Mouse (Mus musculus) intestine, embryonic 16.5 days (tissue): ENCODE results near the gene Mrps6. TPM values are rescaled to one million over a fixed set of nuclear protein-coding genes. Genes with fewer than 3 reads are reported as not detected.

Source experiments
- ATAC-seq: fragments of 200-750 bp; cut with Nextera tagmentation; 2 replicates; pipeline ENCODE4 v1.8.0; 2017; ENCODE audit warnings: moderate TSS enrichment, moderate library complexity
- H3K27ac ChIP-seq: fragments of 300-500 bp; sonication (generic); 2 replicates; pipeline ENCODE4 v1.5.1; 2014; ENCODE audit warnings: mild to moderate bottlenecking, low read length
- H3K27me3 ChIP-seq: fragments of 300-500 bp; sonication (generic); replicated peaks from 2 replicates; pipeline ENCODE4 v1.6.1; 2014; ENCODE audit warnings: low read length, control low read depth, mixed read lengths; ENCODE audit not compliant: control insufficient read depth, insufficient read depth
- H3K36me3 ChIP-seq: fragments of 300-500 bp; sonication (generic); 2 replicates; pipeline ENCODE4 v1.6.1; 2014; ENCODE audit warnings: low read length, control low read depth; ENCODE audit not compliant: control insufficient read depth, insufficient read depth
- H3K4me1 ChIP-seq: fragments of 300-500 bp; sonication (generic); 2 replicates; pipeline ENCODE4 v1.6.1; 2014; ENCODE audit warnings: low read length, control low read depth, mixed read lengths; ENCODE audit not compliant: control insufficient read depth, insufficient read depth
- H3K4me2 ChIP-seq: fragments of 300-500 bp; sonication (generic); 2 replicates; pipeline ENCODE4 v1.6.1; 2014; ENCODE audit warnings: low read depth, low read length, control low read depth
- H3K4me3 ChIP-seq: fragments of 300-500 bp; sonication (generic); 2 replicates; pipeline ENCODE4 v1.5.1; 2014; ENCODE audit warnings: mild to moderate bottlenecking, low read length
- H3K9ac ChIP-seq: fragments of 300-500 bp; sonication (generic); 2 replicates; pipeline ENCODE4 v1.6.1; 2014; ENCODE audit warnings: low read depth, low read length
- H3K9me3 ChIP-seq: fragments of 300-500 bp; sonication (generic); 2 replicates; pipeline ENCODE4 v1.6.1; 2016; ENCODE audit warnings: low read length, control low read depth; ENCODE audit not compliant: control insufficient read depth
- WGBS: fragments of 180-500 bp; shearing (Covaris S2); extraction: QIAGEN DNeasy Blood & Tissue Kit; methylation state at CpG from one replicate; pipeline ENCODE4 v1.1.7; 2014; 5-methylcytosine and 5-hydroxymethylcytosine counted together
- polyA plus RNA-seq: library from polyadenylated mRNA; unstranded; fragments of >200 nt; fragmentation: Nextera tagmentation; extraction: Ambion mirVana; gene quantifications from 2 replicates; pipeline ENCODE4 v1.2.1, GENCODE M21; 2015

The Mrps6 gene
- polyA plus RNA-seq, 1 experiment from 2014 or later, result 106 TPM

GRCm38 (mm10) chr16:92060213-92060612 lies 2.1 kb downstream of the Mrps6 start:
- no peak overlapping the region for H3K4me3 ChIP-seq
- ATAC-seq, result no peak
- no peaks in the 10 kb centered on the region for H3K9me3 ChIP-seq
- peaks cover 9% of the 10 kb centered on the region for H3K4me1 ChIP-seq
- no peaks in the 10 kb centered on the region for H3K27me3 ChIP-seq
- WGBS, result 77% methylated on average over 3 of the region's 3 CpGs
- no peak overlapping the region for H3K4me2 ChIP-seq
- H3K27ac ChIP-seq, result no peak overlapping the region
- H3K36me3 ChIP-seq, result no peaks in the 10 kb centered on the region
- H3K9ac ChIP-seq, result no peak overlapping the region

GRCm38 (mm10) chr16:92061586-92061985 lies 3.5 kb downstream of the Mrps6 start:
- Histone ChIP-seq H3K36me3 (no peaks in the 10 kb centered on the region), H3K4me2 (no peak overlapping the region), H3K9me3 (no peaks in the 10 kb centered on the region), H3K9ac (no peak overlapping the region), H3K4me3 (no peak overlapping the region), H3K27ac (no peak overlapping the region), H3K27me3 (no peaks in the 10 kb centered on the region), H3K4me1 (peaks cover 9% of the 10 kb centered on the region)
- WGBS, result 95% methylated on average over 7 of the region's 7 CpGs
- no peak for ATAC-seq

DNA sequence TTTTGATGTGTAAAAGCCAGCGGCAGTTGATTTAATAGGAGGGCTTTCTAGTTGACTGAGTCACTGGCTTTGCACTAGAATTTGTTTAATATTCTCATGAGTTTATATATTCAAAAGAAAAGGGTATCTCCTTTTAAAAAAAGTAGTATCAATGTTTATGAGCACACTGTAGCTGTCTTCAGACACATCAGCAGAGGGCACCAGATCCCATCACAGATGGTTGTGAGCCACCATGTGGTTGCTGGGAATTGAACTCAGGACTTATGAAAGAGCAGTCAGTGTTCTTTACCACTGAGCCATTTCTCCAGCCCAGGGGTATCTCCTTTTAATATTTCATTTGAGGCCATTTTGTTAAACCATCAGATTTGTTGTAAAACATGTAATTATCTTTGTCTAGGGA lies 4.8 kb downstream of the Mrps6 start:
- H3K36me3 ChIP-seq, result 0 out of 2 replicates have a peak, but pooled peaks cover 3% of the 10 kb centered on the region
- no peaks in the 10 kb centered on the region for H3K9me3 ChIP-seq
- no peaks in the 10 kb centered on the region for H3K27me3 ChIP-seq
- no peak overlapping the region for H3K4me3 ChIP-seq
- no peak overlapping the region for H3K27ac ChIP-seq
- no peak overlapping the region for H3K4me2 ChIP-seq
- peaks cover 9% of the 10 kb centered on the region for H3K4me1 ChIP-seq
- WGBS, result 94% methylated on average over 1 of the region's 1 CpGs
- no peak for ATAC-seq
- H3K9ac ChIP-seq, result no peak overlapping the region

- Histone ChIP-seq H3K4me3 (no peak overlapping the region), H3K27me3 (no peaks in the 10 kb centered on the region), H3K27ac (no peak overlapping the region), H3K9ac (no peak overlapping the region), H3K36me3 (0 out of 2 replicates have a peak, but pooled peaks cover 3% of the 10 kb centered on the region), H3K4me2 (no peak overlapping the region), H3K9me3 (no peaks in the 10 kb centered on the region), H3K4me1 (peaks cover 4% of the 10 kb centered on the region)
- no peak for ATAC-seq
- 86% methylated on average over 2 of the region's 2 CpGs for WGBS
Measured at GRCm38 (mm10) chr16:92064801-92065200, 6.7 kb downstream of the Mrps6 start.

DNA sequence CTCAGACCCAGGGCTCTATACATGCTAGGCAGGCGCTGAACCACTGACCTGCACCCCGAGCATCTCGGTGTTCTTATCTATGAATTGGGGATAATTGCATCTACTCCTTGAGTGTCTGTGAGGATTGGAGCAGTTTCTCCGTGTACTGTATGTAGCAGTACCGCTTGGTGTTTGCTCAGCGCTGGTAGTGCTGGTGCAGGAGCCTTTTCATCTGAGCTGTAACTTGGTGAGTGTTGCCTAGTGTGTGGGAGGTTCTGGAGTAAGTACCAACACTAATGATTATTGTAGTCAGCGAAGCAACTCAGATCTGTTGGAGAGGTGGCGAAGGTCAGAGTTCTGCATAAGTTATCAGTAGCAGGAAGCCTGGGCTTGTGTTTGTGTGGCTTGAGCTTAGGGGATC lies 12.3 kb downstream of the Mrps6 start:
- Histone ChIP-seq H3K4me2 (no peak overlapping the region), H3K36me3 (0 out of 2 replicates have a peak, but pooled peaks cover 3% of the 10 kb centered on the region), H3K4me3 (no peak overlapping the region), H3K27me3 (no peaks in the 10 kb centered on the region), H3K4me1 (no peaks in the 10 kb centered on the region), H3K27ac (no peak overlapping the region), H3K9me3 (no peaks in the 10 kb centered on the region), H3K9ac (no peak overlapping the region)
- 74% methylated on average over 8 of the region's 8 CpGs for WGBS
- ATAC-seq, result no peak

DNA sequence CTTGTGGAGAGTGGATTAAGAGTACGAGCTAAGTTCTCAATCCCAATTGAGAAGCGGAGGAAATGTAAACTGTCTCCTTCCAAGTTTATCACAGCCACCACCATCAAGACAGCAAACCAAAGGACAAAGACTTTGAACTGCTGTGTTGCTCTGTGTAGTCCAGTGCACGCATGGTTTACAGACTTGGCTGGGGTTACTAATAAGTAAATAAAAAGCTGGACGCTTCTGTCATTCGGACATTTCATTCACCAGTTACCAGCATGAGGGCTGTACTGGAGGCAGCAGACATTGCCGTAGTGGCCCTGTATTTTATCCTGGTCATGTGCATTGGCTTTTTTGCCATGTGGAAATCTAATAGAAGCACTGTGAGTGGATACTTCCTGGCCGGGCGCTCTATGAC lies 18.7 kb downstream of the Mrps6 start:
- no peaks in the 10 kb centered on the region for H3K9me3 ChIP-seq
- H3K27me3 ChIP-seq, result no peaks in the 10 kb centered on the region
- H3K4me3 ChIP-seq, result no peak overlapping the region
- no peak overlapping the region for H3K4me2 ChIP-seq
- 93% methylated on average over 8 of the region's 8 CpGs for WGBS
- H3K27ac ChIP-seq, result no peak overlapping the region
- ATAC-seq, result no peak
- no peaks in the 10 kb centered on the region for H3K4me1 ChIP-seq
- no peak overlapping the region for H3K9ac ChIP-seq
- H3K36me3 ChIP-seq, result peaks cover 6% of the 10 kb centered on the region; the same call in 1 of the 2 replicates

DNA sequence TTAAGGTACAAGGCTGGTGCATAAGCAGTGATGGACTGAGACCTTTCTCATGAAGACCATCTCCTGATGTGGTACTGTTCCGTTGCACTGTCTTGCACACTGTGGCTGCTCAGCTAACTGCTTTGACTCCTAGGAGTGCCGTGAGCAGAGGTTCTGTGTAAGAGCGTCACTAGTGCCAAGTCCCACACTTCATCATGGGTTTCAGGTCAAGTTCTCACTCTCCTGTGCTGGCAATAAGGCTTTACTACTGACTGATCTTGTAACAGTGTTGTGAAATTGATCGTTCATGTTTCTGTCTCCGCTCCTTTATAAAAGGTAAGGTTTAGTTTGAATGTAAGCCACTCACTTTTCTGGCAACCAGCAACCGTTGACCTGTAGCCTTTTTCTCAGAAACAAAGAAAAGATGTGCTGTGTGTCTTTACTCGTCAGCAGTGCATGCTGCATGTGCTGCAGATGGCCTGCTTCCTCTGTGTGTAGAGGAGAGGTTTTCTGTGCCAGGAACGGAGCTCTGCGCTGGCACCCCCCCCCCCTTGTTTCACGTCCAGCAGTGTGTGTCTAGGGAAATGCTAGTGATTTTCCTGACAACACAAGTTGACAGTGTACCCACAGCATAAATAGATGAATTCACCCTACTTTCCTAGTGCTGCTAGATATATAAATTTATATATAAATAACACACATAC lies 25.8 kb downstream of the Mrps6 start:
- no peaks in the 10 kb centered on the region for H3K27me3 ChIP-seq
- no peak overlapping the region for H3K27ac ChIP-seq
- no peak overlapping the region for H3K4me3 ChIP-seq
- 80% methylated on average over 10 of the region's 10 CpGs for WGBS
- no peak overlapping the region for H3K9ac ChIP-seq
- H3K9me3 ChIP-seq, result no peaks in the 10 kb centered on the region
- no peaks in the 10 kb centered on the region for H3K36me3 ChIP-seq
- no peak overlapping the region for H3K4me2 ChIP-seq
- no peaks in the 10 kb centered on the region for H3K4me1 ChIP-seq
- no peak for ATAC-seq

GRCm38 (mm10) chr16:92089225-92089624 lies 31.2 kb downstream of the Mrps6 start:
- WGBS, result 70% methylated on average over 3 of the region's 3 CpGs
- Histone ChIP-seq H3K9ac (no peak overlapping the region), H3K27me3 (no peaks in the 10 kb centered on the region), H3K27ac (no peak overlapping the region), H3K36me3 (no peaks in the 10 kb centered on the region), H3K9me3 (no peaks in the 10 kb centered on the region), H3K4me3 (no peak overlapping the region), H3K4me1 (no peaks in the 10 kb centered on the region), H3K4me2 (no peak overlapping the region)
- no peak for ATAC-seq

- Histone ChIP-seq H3K4me1 (no peaks in the 10 kb centered on the region), H3K9ac (no peak overlapping the region), H3K27ac (no peak overlapping the region), H3K27me3 (no peaks in the 10 kb centered on the region), H3K9me3 (no peaks in the 10 kb centered on the region), H3K4me2 (no peak overlapping the region), H3K4me3 (no peak overlapping the region), H3K36me3 (no peaks in the 10 kb centered on the region)
- ATAC-seq, result no peak
- 76% methylated on average over 5 of the region's 5 CpGs for WGBS
Measured at GRCm38 (mm10) chr16:92091876-92092275, 33.8 kb downstream of the Mrps6 start.
